Mouse (Mus musculus) heart, embryonic 16.5 days (tissue): ENCODE measurements around the gene Poc1a. TPM values are rescaled to one million over a fixed set of nuclear protein-coding genes. Genes with fewer than 3 reads are reported as not detected.

Source experiments
- ATAC-seq: fragments of 200-750 bp; cut with Nextera tagmentation; replicated peaks from 2 replicates; pipeline ENCODE4 v1.8.0; 2017; ENCODE audit warnings: moderate number of reproducible peaks; ENCODE audit not compliant: insufficient read depth, low FRiP score; ENCODE audit errors: extremely low read depth
- H3K27ac ChIP-seq: fragments of 300-500 bp; sonication (generic); 2 replicates; pipeline ENCODE4 v1.5.1; 2014; ENCODE audit warnings: mild to moderate bottlenecking, low read length, control low read depth, moderate library complexity
- H3K27me3 ChIP-seq: fragments of 300-500 bp; sonication (generic); 2 replicates; pipeline ENCODE4 v1.6.1; 2014; ENCODE audit warnings: low read length, mixed read lengths; ENCODE audit not compliant: control insufficient read depth, insufficient read depth
- H3K36me3 ChIP-seq: fragments of 300-500 bp; sonication (generic); 2 replicates; pipeline ENCODE4 v1.6.1; 2014; ENCODE audit not compliant: control insufficient read depth, insufficient read depth
- H3K4me1 ChIP-seq: fragments of 300-500 bp; sonication (generic); 2 replicates; pipeline ENCODE4 v1.6.1; 2014; ENCODE audit warnings: low read length, mixed read lengths; ENCODE audit not compliant: control insufficient read depth, insufficient read depth
- H3K4me2 ChIP-seq: fragments of 300-500 bp; sonication (generic); 2 replicates; pipeline ENCODE4 v1.6.1; 2014; ENCODE audit warnings: low read depth, mild to moderate bottlenecking, control low read depth, low read length
- H3K4me3 ChIP-seq: fragments of 300-500 bp; sonication (generic); 2 replicates; pipeline ENCODE4 v1.5.1; 2014; ENCODE audit warnings: mild to moderate bottlenecking, control low read depth, low read length
- H3K9ac ChIP-seq: fragments of 300-500 bp; sonication (generic); 2 replicates; pipeline ENCODE4 v1.6.1; 2014; ENCODE audit warnings: low read length, control low read depth
- H3K9me3 ChIP-seq: fragments of 300-500 bp; sonication (generic); replicated peaks from 2 replicates; pipeline ENCODE4 v1.6.1; 2016; ENCODE audit warnings: low read length; ENCODE audit not compliant: control insufficient read depth
- WGBS: fragments of 180-500 bp; shearing (Covaris S2); extraction: QIAGEN DNeasy Blood & Tissue Kit; methylation state at CpG from one replicate; pipeline ENCODE4 v1.1.7; 2014; 5-methylcytosine and 5-hydroxymethylcytosine counted together
- polyA plus RNA-seq: library from polyadenylated mRNA; unstranded; fragments of >200 nt; fragmentation: Nextera tagmentation; extraction: Ambion mirVana; gene quantifications from 2 replicates; pipeline ENCODE4 v1.2.1, GENCODE M21; 2015

The Poc1a gene
- polyA plus RNA-seq, 1 experiment from 2014 or later: 30.6 TPM

DNA sequence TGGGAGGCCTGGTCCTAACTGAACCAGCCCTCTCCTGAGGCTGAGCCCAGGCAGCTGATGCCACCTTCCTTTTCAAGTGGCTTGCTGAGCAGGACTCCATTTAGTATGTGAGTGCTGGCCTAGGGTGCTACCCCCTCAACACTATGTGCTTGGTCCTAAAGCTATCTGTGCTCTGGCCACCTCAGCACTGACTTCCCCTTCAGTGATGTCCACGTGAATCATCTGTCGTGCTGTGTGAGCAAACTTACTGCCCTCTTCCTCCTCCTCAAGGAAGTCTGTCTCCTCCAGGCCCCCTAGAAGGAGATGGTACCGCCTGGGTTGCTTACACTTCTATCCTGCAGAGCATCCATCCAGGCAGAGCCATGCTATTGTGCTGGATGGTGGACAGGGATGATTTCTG, 51.9 kb downstream of the Poc1a start:
- H3K9me3 ChIP-seq: no peaks in the 10 kb centered on the region
- H3K9ac ChIP-seq: no peak overlapping the region
- no peak overlapping the region for H3K4me3 ChIP-seq
- 80% methylated on average over 3 of the region's 3 CpGs for WGBS
- peaks cover 6% of the 10 kb centered on the region for H3K4me1 ChIP-seq
- no peaks in the 10 kb centered on the region for H3K27me3 ChIP-seq
- H3K36me3 ChIP-seq: no peaks in the 10 kb centered on the region
- H3K27ac ChIP-seq: no peak overlapping the region
- no peak for ATAC-seq
- no peak overlapping the region for H3K4me2 ChIP-seq

DNA sequence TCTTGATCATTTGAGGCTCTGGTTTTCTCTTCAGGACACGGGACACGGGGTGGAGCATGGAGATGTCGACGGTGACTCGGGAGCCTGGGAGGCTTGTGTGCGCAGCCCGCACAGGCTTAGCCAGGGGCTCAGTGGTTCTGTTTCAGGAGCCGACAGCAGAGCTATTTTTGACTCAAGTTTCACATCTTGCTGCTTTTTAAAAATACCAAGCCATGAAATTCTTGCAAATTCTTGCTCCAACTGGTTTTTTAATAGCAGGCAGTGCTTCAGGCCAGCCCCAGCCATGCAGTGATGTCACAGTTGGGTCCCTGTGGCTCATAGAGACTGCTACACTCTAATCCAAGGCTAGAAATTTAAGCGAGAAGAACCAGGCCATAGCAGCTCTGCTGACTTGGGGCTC, 56.8 kb downstream of the Poc1a start:
- no peaks in the 10 kb centered on the region for H3K9me3 ChIP-seq
- no peak overlapping the region for H3K4me2 ChIP-seq
- H3K27ac ChIP-seq: peak overlapping the region; percentile 6; the same call in 1 of the 2 replicates
- WGBS: 56% methylated on average over 9 of the region's 9 CpGs
- no peak overlapping the region for H3K4me3 ChIP-seq
- no peaks in the 10 kb centered on the region for H3K36me3 ChIP-seq
- H3K4me1 ChIP-seq: peaks cover 27% of the 10 kb centered on the region
- H3K27me3 ChIP-seq: no peaks in the 10 kb centered on the region
- no peak overlapping the region for H3K9ac ChIP-seq
- ATAC-seq: no peak

DNA sequence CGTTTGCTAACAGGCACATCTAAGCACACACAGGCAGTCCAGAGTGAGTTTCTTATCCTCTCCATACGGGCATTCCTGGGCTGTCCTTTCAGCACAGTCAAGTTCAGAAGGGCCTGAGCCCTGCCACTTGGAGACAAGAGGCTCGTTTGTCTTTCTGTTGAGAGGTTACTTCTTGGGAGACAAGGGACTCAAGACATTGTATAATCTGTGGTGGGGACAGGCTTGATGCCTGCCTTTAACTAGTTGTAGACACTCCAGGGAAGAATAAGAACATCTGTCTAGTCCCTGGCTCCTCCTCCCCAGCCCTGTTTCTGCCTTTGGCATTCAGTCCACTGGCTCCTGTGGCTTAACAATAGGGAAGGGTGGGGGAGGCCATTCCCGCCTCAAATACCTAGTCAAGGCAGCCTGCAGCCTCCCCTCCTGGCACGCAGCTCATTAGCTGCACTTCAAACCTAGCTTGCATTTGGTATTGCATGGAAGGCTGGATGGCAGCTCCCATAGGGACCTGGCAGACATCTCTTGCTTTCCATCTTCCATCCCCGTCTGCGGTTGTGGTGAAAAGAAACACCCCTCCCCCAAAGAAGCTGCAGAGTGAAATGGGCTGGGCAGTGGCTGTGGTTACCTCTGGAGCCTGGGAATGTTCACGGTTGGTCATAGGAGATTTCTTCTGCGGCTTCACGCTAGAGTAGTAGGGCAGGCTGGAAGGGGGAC, 57.8 kb downstream of the Poc1a start:
- no peaks in the 10 kb centered on the region for H3K9me3 ChIP-seq
- H3K9ac ChIP-seq: no peak overlapping the region
- peaks cover 27% of the 10 kb centered on the region for H3K4me1 ChIP-seq
- H3K27ac ChIP-seq: no peak overlapping the region
- WGBS: 26% methylated on average over 10 of the region's 10 CpGs
- no peak overlapping the region for H3K4me2 ChIP-seq
- H3K36me3 ChIP-seq: no peaks in the 10 kb centered on the region
- H3K4me3 ChIP-seq: no peak overlapping the region
- no peaks in the 10 kb centered on the region for H3K27me3 ChIP-seq
- 0 out of 2 replicates have a peak, but pooled peaks have one; percentile 12 for ATAC-seq

DNA sequence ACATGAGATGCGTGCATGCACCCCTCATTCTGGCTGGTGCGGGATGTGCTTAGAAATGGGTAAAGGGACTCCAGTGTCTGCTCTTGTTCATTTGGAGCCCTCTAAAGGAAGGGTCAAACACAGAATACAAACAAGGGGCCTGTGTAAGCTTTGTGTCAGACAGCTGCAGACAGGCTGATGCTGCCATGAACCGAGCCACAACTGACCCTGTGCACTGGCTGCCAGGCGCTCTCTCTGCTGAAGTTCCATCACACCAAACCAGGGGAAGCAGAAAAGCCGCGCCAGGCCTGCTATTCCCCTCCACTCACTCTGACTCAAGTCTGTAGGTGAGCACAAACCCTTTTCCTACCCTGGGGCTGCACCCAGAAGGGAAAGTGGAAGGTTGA, 58.3 kb downstream of the Poc1a start:
- Histone ChIP-seq H3K9ac (no peak overlapping the region), H3K4me2 (no peak overlapping the region), H3K4me1 (peaks cover 27% of the 10 kb centered on the region), H3K4me3 (no peak overlapping the region), H3K36me3 (no peaks in the 10 kb centered on the region), H3K27ac (no peak overlapping the region), H3K27me3 (no peaks in the 10 kb centered on the region), H3K9me3 (no peaks in the 10 kb centered on the region)
- no peak for ATAC-seq
- whole genome bisulfite sequencing: 61% methylated on average over 6 of the region's 6 CpGs

DNA sequence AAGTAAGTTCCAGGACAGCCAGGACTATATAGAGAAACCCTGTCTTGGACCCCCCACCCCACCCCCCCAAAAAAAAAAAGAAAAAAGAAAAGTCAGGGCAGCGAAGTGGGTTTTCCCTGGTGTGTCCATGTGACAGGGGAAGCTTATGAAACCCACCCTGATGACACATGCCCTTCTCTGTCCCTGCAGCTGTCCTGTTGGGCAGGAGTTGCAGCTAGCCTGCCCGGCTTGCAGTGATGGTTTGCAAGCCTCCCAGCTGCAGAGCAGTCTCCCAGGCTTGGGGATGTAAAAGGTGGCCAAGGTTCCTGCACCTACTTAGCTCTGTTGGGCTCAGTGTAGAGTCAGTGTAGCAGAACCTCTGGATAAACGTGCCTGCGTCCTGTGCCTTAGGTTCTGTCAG, 58.9 kb downstream of the Poc1a start:
- Histone ChIP-seq H3K27me3 (no peaks in the 10 kb centered on the region), H3K9me3 (no peaks in the 10 kb centered on the region), H3K9ac (no peak overlapping the region), H3K4me2 (no peak overlapping the region), H3K36me3 (no peaks in the 10 kb centered on the region), H3K27ac (no peak overlapping the region), H3K4me1 (peaks cover 30% of the 10 kb centered on the region), H3K4me3 (no peak overlapping the region)
- no peak for ATAC-seq
- 91% methylated on average over 4 of the region's 4 CpGs for WGBS

DNA sequence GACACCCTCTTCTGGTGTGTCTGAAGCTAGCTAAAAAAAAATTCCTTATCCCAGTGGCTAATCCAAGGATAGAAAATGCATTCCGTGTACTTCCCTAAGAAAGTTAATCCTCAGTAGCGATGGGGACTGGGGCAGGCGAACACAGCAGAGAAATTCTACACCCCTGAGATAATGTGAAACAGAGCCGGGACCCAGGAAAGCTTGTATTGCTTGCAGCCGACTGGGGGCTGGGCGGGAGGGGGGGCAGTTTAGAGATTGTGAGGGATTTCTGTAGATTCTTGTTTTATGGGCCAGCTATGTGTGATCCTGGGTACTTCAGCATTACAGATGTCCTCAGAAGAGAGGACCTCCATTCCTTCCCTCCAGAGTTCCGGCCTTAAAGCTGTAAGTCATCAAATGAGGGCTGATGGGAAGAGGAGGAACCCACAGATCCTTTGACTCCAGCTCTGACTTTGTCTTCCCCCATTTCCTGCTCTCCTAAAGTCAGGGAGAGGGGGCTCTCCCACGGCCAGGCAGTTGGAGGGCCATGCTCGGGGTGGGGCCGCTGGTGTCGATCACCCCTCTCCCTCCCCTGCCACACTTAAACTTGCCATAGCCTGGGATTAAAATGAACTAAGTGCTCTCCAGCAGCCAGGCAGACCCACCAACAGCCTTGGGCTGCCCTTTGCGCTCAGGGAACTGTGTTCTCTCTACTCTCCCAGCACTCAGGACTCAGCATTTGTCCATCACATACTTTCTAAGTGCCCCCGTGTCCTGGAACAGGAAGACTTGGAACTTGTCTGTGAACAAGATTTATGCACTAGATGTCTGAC, 59.8 kb downstream of the Poc1a start:
- H3K9me3 ChIP-seq: no peaks in the 10 kb centered on the region
- no peak overlapping the region for H3K27ac ChIP-seq
- H3K4me3 ChIP-seq: no peak overlapping the region
- no peak overlapping the region for H3K4me2 ChIP-seq
- no peak for ATAC-seq
- H3K27me3 ChIP-seq: no peaks in the 10 kb centered on the region
- H3K36me3 ChIP-seq: no peaks in the 10 kb centered on the region
- H3K9ac ChIP-seq: no peak overlapping the region
- H3K4me1 ChIP-seq: peaks cover 36% of the 10 kb centered on the region
- 50% methylated on average over 13 of the region's 13 CpGs for whole genome bisulfite sequencing

DNA sequence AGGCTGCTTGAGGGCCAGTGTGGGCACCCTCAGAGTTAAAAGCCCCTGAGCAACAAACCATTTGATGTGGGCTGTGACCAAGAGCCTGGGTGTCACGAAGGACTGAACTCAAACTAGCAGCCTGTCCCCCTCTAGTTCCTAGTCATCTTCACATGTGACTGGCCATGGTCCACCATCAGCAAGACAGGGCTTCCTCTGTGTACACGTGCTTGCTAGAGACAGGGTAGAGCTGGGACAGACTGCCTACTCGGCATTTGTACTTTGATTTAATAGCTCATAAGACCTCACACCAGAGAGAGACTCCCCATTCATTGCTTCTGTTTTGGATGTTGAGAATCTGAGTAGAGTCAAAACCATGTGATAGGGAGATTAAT, 60.4 kb downstream of the Poc1a start:
- no peaks in the 10 kb centered on the region for H3K27me3 ChIP-seq
- H3K4me1 ChIP-seq: peaks cover 36% of the 10 kb centered on the region
- 74% methylated on average over 3 of the region's 3 CpGs for WGBS
- H3K27ac ChIP-seq: no peak overlapping the region
- ATAC-seq: no peak
- H3K4me2 ChIP-seq: no peak overlapping the region
- no peaks in the 10 kb centered on the region for H3K36me3 ChIP-seq
- H3K9me3 ChIP-seq: no peaks in the 10 kb centered on the region
- no peak overlapping the region for H3K4me3 ChIP-seq
- no peak overlapping the region for H3K9ac ChIP-seq

DNA sequence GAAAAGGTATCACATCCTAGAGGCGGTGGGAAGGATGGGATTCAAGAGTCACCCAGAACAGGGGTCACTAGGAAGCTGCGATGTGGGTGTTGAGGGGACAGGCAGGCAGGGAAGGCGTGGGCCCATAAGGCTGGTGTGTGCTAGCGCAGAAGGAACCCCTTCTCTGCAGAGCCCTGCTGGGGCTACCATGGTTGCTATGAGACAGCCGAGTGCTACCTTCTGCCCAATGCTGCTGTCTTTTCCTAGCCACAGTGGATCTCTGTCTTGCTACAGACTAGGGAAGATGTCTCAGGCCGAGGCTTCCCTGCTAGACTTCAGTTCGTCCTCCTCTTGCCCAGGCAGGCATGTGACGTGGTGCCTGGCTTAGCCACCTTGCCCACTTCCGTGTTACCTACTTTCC, 61.7 kb downstream of the Poc1a start:
- Histone ChIP-seq H3K27ac (no peak overlapping the region), H3K4me1 (peaks cover 33% of the 10 kb centered on the region), H3K4me3 (no peak overlapping the region), H3K27me3 (no peaks in the 10 kb centered on the region), H3K4me2 (no peak overlapping the region), H3K36me3 (no peaks in the 10 kb centered on the region), H3K9ac (no peak overlapping the region), H3K9me3 (no peaks in the 10 kb centered on the region)
- WGBS: 91% methylated on average over 9 of the region's 9 CpGs
- ATAC-seq: no peak

DNA sequence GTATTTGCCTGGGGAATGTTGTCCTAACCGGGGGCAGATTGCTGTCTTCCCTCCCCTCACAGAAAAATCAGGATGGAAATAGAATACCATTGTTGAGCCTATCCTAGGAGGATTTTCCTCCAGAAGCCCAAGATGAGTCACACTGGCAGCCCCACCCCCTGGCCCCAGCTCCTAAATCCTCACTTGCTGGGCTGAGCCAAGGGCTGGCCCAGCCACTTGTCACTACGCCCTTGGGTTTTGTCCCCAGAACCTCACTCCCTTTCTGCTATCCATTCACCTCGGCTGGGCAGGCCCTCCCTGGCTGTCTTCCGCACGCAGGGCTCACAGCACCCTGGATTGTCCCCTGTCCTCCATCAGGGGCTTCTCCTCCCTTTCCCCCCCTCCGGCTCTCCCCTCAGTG, 64.3 kb downstream of the Poc1a start:
- H3K4me2 ChIP-seq: no peak overlapping the region
- peak overlapping the region; percentile 55 for H3K9ac ChIP-seq
- H3K4me1 ChIP-seq: peaks cover 15% of the 10 kb centered on the region
- H3K27ac ChIP-seq: peak overlapping the region; percentile 63
- H3K27me3 ChIP-seq: no peaks in the 10 kb centered on the region
- no peaks in the 10 kb centered on the region for H3K9me3 ChIP-seq
- no peaks in the 10 kb centered on the region for H3K36me3 ChIP-seq
- 38% methylated on average over 6 of the region's 6 CpGs for WGBS
- ATAC-seq: peak; percentile 79
- H3K4me3 ChIP-seq: no peak overlapping the region
